In the genomic region with DNA sequence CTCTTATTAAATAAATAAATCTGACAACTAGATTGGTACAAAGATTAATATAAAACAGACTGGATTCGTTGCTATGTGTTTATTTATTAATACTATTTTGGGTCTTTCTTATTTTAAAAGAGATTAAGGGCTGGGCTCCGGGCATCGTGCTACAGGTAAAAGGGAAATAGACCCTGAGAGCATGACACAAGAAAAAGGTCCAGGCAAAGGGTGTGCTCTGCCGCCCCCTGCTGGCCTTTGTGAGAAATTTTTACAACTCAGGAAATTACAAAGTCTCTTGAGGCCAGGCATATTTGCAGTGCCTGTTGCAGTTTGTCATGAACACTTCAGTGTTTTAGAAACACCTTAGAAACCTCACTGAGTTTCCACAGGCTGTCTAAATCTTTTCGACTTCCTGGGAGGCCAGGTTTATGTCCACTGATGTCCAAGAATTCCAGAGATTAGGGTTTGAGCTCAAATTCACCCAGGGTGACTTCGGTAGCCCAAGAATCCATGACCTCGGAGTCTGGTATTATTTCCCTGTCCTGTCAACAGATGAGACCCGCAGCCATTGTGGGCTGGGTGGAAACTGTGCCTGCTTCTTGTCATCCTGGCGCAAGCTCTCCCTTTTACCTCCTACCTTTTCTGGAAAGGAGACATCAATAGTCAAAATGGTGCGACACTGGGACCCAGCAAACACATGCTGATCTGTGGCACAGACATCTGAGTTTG, we compare ENCODE assay signal across 8 mouse cellular contexts. TPM values are rescaled to one million over a fixed set of nuclear protein-coding genes. Genes with fewer than 3 reads are reported as not detected.
DNase-seq lines count a peak whose midpoint lies in the region; ATAC-seq and TF ChIP-seq lines count a peak whose summit lies in the region.

No protein-coding gene starts in this region.

- peak; percentile 86 for TF ChIP-seq CTCF in lung, embryonic 14.5 days (IDR thresholded peaks at IDR 0.05; ENCODE audit: low read depth)

- DNase-seq in cerebellum, adult 8-10 months, result peak; percentile 12
- no peak for DNase-seq in cerebellum, adult 11-12 months
- DNase-seq in lung, embryonic 14.5 days, result peak; percentile 87
- no peak for DNase-seq in lung, postnatal 25 days (ENCODE audit: low spot score)
- peak; percentile 63 for DNase-seq in c-Kit-positive CD71-positive TER-119-positive erythroid progenitor cells, embryonic 14.5 days (ENCODE audit: low spot score)
- DNase-seq in thymus, postnatal 25 days, result peak; percentile 70

- H3K36me3 ChIP-seq in lung, embryonic 14.5 days (ENCODE audit: insufficient read depth), result no peaks in the 10 kb centered on the region
- no peaks in the 10 kb centered on the region for H3K36me3 ChIP-seq in midbrain, embryonic 12.5 days

- H3K9ac ChIP-seq in lung, embryonic 14.5 days, result no peak overlapping the region
- H3K9ac ChIP-seq in midbrain, embryonic 12.5 days (replicated peaks), result no peak overlapping the region

- H3K4me3 ChIP-seq in lung, embryonic 14.5 days (ENCODE audit: low read depth, low read length), result no peak overlapping the region
- H3K4me3 ChIP-seq in midbrain, embryonic 12.5 days, result no peak overlapping the region

- 32% methylated on average over 10 of the region's 10 CpGs for WGBS in lung, embryonic 14.5 days
- 45% methylated on average over 10 of the region's 10 CpGs for whole genome bisulfite sequencing in midbrain, embryonic 12.5 days

- peak; percentile 44; the same call in 1 of the 2 replicates for ATAC-seq in lung, embryonic 14.5 days (ENCODE audit: insufficient read depth)
- peak; percentile 65 for ATAC-seq in inflammation-experienced regulatory T-cells, adult 6 months
- peak; percentile 38; the same call in 1 of the 2 replicates for ATAC-seq in midbrain, embryonic 12.5 days (ENCODE audit: low FRiP score, low read depth)

- H3K27me3 ChIP-seq in lung, embryonic 14.5 days (ENCODE audit: insufficient read depth, low read length), result no peaks in the 10 kb centered on the region
- H3K27me3 ChIP-seq in midbrain, embryonic 12.5 days, result 0 out of 2 replicates have a peak, but pooled peaks cover 6% of the 10 kb centered on the region

- H3K27ac ChIP-seq in lung, embryonic 14.5 days (ENCODE audit: low read depth), result no peak overlapping the region
- H3K27ac ChIP-seq in midbrain, embryonic 12.5 days (replicated peaks), result no peak overlapping the region

- no peak overlapping the region for H3K4me2 ChIP-seq in lung, embryonic 14.5 days
- H3K4me2 ChIP-seq in midbrain, embryonic 12.5 days (replicated peaks), result no peak overlapping the region

- H3K9me3 ChIP-seq in lung, embryonic 14.5 days (ENCODE audit: low read depth, low read length), result no peaks in the 10 kb centered on the region
- no peaks in the 10 kb centered on the region for H3K9me3 ChIP-seq in midbrain, embryonic 12.5 days

- H3K4me1 ChIP-seq in lung, embryonic 14.5 days (ENCODE audit: insufficient read depth), result no peaks in the 10 kb centered on the region
- no peaks in the 10 kb centered on the region for H3K4me1 ChIP-seq in midbrain, embryonic 12.5 days

RNA-seq across cellular contexts. Expression of gene Rcbtb2, which starts 24.0 kb away (rescaled TPM):
- 119 and 124 TPM in 2 replicates for polyA plus RNA-seq in lung, embryonic 14.5 days (2014; fragmentation: Nextera tagmentation; extraction: Ambion mirVana)
- polyA plus RNA-seq in inflammation-experienced regulatory T-cells, adult 6 months (2017; shearing (Covaris generic)), result 10 to 100 TPM; 54.7 to 84.0 (median 65.2) TPM
- polyA plus RNA-seq in midbrain, embryonic 12.5 days (2016; fragmentation: Nextera tagmentation; extraction: Ambion mirVana), result 129 and 140 TPM in 2 replicates

RNA-seq across cellular contexts. Expression of gene Cysltr2, which starts 49.9 kb away (rescaled TPM):
- 0.14 TPM in 1 of 2 replicates, not detected in the other for polyA plus RNA-seq in lung, embryonic 14.5 days (2014; fragmentation: Nextera tagmentation; extraction: Ambion mirVana)
- polyA plus RNA-seq in inflammation-experienced regulatory T-cells, adult 6 months (2017; shearing (Covaris generic)), result 10 to 100 TPM; 30.0 to 62.6 (median 42.9) TPM
- not detected in 2 replicates for polyA plus RNA-seq in midbrain, embryonic 12.5 days (2016; fragmentation: Nextera tagmentation; extraction: Ambion mirVana)

Comparison
In these comparisons a context has a peak if more than half of its experiments do, and no peak if none do; other contexts are left out.
1. DNase-seq: peak in cerebellum, adult 8-10 months (single experiment), lung, embryonic 14.5 days (single experiment), c-Kit-positive CD71-positive TER-119-positive erythroid progenitor cells, embryonic 14.5 days (single experiment) and thymus, postnatal 25 days (single experiment); none in cerebellum, adult 11-12 months (single experiment) and lung, postnatal 25 days (single experiment).
2. RNA of gene Cysltr2, which starts 49.9 kb away (polyA plus RNA-seq): 30.0 to 62.6 TPM in inflammation-experienced regulatory T-cells, adult 6 months; 0.14 TPM in lung, embryonic 14.5 days and not detected in midbrain, embryonic 12.5 days; every median in the first group is over 10 times any median in the second.
3. Peak in every context shown above with its lines, with median percentiles within 50 percentile points of each other: ATAC-seq.